Comparison of ENCODE assay signal across 7 mouse cellular contexts in genomic region chr19:36409280-36409860, GRCm38 (mm10).
DNase-seq lines count a peak whose midpoint lies in the region; ATAC-seq lines count a peak whose summit lies in the region.

No protein-coding gene starts in this region.

- H3K27me3 ChIP-seq in intestine, embryonic 15.5 days (replicated peaks), result no peaks in the 10 kb centered on the region
- peaks cover 39% of the 10 kb centered on the region for H3K27me3 ChIP-seq in midbrain, embryonic 10.5 days (ENCODE audit: low read depth, poor library complexity, severe bottlenecking)

- peak overlapping the region; percentile 67 for H3K9ac ChIP-seq in intestine, embryonic 15.5 days

- no peaks in the 10 kb centered on the region for H3K36me3 ChIP-seq in intestine, embryonic 15.5 days
- H3K36me3 ChIP-seq in midbrain, embryonic 10.5 days, result no peaks in the 10 kb centered on the region

- intact Hi-C loops in left cerebral cortex, postnatal 25 days (cut with DNase I), result loop anchor here (5.0 kb wide), 1 partner anchor 62 kb away; the partner anchor contains the start of gene Pcgf5

- under 1% methylated on average over 24 of the region's 53 CpGs for WGBS in intestine, embryonic 15.5 days
- 0% methylated on average over 29 of the region's 53 CpGs for WGBS in midbrain, embryonic 10.5 days

- H3K4me2 ChIP-seq in intestine, embryonic 15.5 days (replicated peaks), result peak overlapping the region; percentile 85

- H3K27ac ChIP-seq in intestine, embryonic 15.5 days, result peak overlapping the region; percentile 62
- peak overlapping the region; percentile 85 for H3K27ac ChIP-seq in midbrain, embryonic 10.5 days (replicated peaks)

- ATAC-seq in intestine, embryonic 15.5 days, result peak; percentile 99

- DNase-seq in adrenal gland, adult (ENCODE audit: inconsistent age in 2 of 2, low spot score in 1 of 2), result peak; percentile 98 to 99
- DNase-seq in embryo, embryonic 10.5 days (ENCODE audit: low spot score), result peak; percentile 90
- DNase-seq in gastrocnemius, postnatal 25 days, result peak; percentile 95
- peak; percentile 85 to 86 for DNase-seq in left cerebral cortex, postnatal 25 days (ENCODE audit: low spot score in 2 of 2)
- peak; percentile 92 for DNase-seq in midbrain, embryonic 10.5 days (ENCODE audit: low spot score)
- peak; percentile 82 for DNase-seq in right cerebral cortex, postnatal 4 days

- peak overlapping the region; percentile 67 for H3K4me3 ChIP-seq in intestine, embryonic 15.5 days (replicated peaks)
- peak overlapping the region; percentile 74 for H3K4me3 ChIP-seq in midbrain, embryonic 10.5 days

- no peaks in the 10 kb centered on the region for H3K4me1 ChIP-seq in intestine, embryonic 15.5 days (replicated peaks)
- H3K4me1 ChIP-seq in midbrain, embryonic 10.5 days, result peaks cover 12% of the 10 kb centered on the region; the same call in 1 of the 2 replicates

- H3K9me3 ChIP-seq in intestine, embryonic 15.5 days, result no peaks in the 10 kb centered on the region
- H3K9me3 ChIP-seq in midbrain, embryonic 10.5 days (replicated peaks), result no peaks in the 10 kb centered on the region

Comparison
In these comparisons a context has a peak if more than half of its experiments do, and no peak if none do; other contexts are left out.
1. Peak in every context shown above with its lines: DNase-seq, ATAC-seq, H3K4me3 ChIP-seq and H3K27ac ChIP-seq.